Mouse (Mus musculus) CH12.LX (cell line): ENCODE results near the gene Exosc7. TPM values are rescaled to one million over a fixed set of nuclear protein-coding genes. Genes with fewer than 3 reads are reported as not detected.

ENCODE experiments used
- DNase-seq: peaks from one replicate; pipeline ENCODE4 v3.0.0-alpha.2; 2013; ENCODE audit errors: extremely low read depth
- H3K27ac ChIP-seq: 2 replicates; pipeline ENCODE4 v1.5.1; 2012; ENCODE audit warnings: low read depth, mild to moderate bottlenecking, control low read depth, moderate library complexity; ENCODE audit not compliant: insufficient read depth
- H3K27me3 ChIP-seq: replicated peaks from 2 replicates; pipeline ENCODE3; 2012; ENCODE audit warnings: inconsistent platforms
- H3K36me3 ChIP-seq, 2 experiments: replicated peaks in 1 of 2; 2 replicates each; pipeline versions ENCODE3 to v1.6.1; 2012; ENCODE audit warnings: inconsistent platforms in 1 of 2, low read length in 1 of 2, mild to moderate bottlenecking in 1 of 2, mixed read lengths in 1 of 2, moderate library complexity in 1 of 2; ENCODE audit not compliant: control insufficient read depth in 1 of 2, insufficient read depth in 1 of 2
- H3K4me1 ChIP-seq, 2 experiments: 2 replicates each; pipeline ENCODE4 v1.6.1; 2012; ENCODE audit warnings: inconsistent platforms in 1 of 2, moderate library complexity in 1 of 2; ENCODE audit not compliant: insufficient read depth in 2 of 2, control insufficient read depth in 1 of 2
- H3K4me2 ChIP-seq: 2 replicates; pipeline ENCODE4 v1.6.1; 2012; ENCODE audit warnings: low read depth, mild to moderate bottlenecking, control low read depth; ENCODE audit not compliant: poor library complexity, insufficient read depth, severe bottlenecking
- H3K4me3 ChIP-seq, 3 experiments: fragments of 150-350 bp in 1 of 3; sonication (generic) in 1 of 3; replicated peaks in 1 of 3; 2 replicates each; pipeline versions ENCODE3 to v1.5.1; 2011 to 2012; ENCODE audit warnings: low read depth in 2 of 3, low read length in 2 of 3, mild to moderate bottlenecking in 2 of 3, moderate library complexity in 2 of 3, control low read depth in 1 of 3, improper control_type of control experiment in 1 of 3, inconsistent platforms in 1 of 3, mixed read lengths in 1 of 3; ENCODE audit not compliant: poor library complexity in 1 of 3
- H3K79me2 ChIP-seq: replicated peaks from 2 replicates; pipeline ENCODE4 v1.6.1; 2012; ENCODE audit warnings: mild to moderate bottlenecking, moderate library complexity; ENCODE audit not compliant: control insufficient read depth, poor library complexity, insufficient read depth, severe bottlenecking; ENCODE audit errors: extremely low read depth
- H3K9ac ChIP-seq: 2 replicates; pipeline ENCODE4 v1.6.1; 2012; ENCODE audit warnings: low read depth, mild to moderate bottlenecking, control low read depth, moderate library complexity; ENCODE audit not compliant: insufficient read depth
- H3K9me3 ChIP-seq: replicated peaks from 2 replicates; pipeline ENCODE3; 2012; ENCODE audit warnings: low read length, inconsistent platforms, mixed read lengths
- CTCF ChIP-seq, 2 experiments: IDR thresholded peaks in 1 of 2; conservative IDR thresholded peaks in 1 of 2; 2 replicates each; pipeline ENCODE4 v1.5.1; 2011 to 2012; ENCODE audit warnings: low read depth in 2 of 2, low read length in 2 of 2, improper control_type of control experiment in 1 of 2, inconsistent platforms in 1 of 2, mild to moderate bottlenecking in 1 of 2, moderate library complexity in 1 of 2
- ELF1 ChIP-seq: IDR thresholded peaks from 2 replicates; pipeline ENCODE4 v1.6.1; 2014; ENCODE audit warnings: low read depth, mild to moderate bottlenecking, inconsistent platforms, low read length, improper control_type of control experiment
- ETS1 ChIP-seq: conservative IDR thresholded peaks from 2 replicates; pipeline ENCODE4 v1.6.1; 2012; ENCODE audit warnings: low read depth, mild to moderate bottlenecking, inconsistent platforms, low read length, improper control_type of control experiment, moderate library complexity
- HCFC1 ChIP-seq: IDR thresholded peaks from 2 replicates; pipeline ENCODE4 v1.6.1; 2012; ENCODE audit warnings: low read depth, mild to moderate bottlenecking, inconsistent platforms, low read length, improper control_type of control experiment
- IRF4 ChIP-seq: IDR thresholded peaks from 2 replicates; pipeline ENCODE4 v1.6.1; 2014; ENCODE audit warnings: low read depth, mild to moderate bottlenecking, inconsistent platforms, low read length, improper control_type of control experiment
- JUN ChIP-seq: IDR thresholded peaks from 2 replicates; pipeline ENCODE4 v1.6.1; 2011; ENCODE audit warnings: low read depth, mild to moderate bottlenecking, low read length, improper control_type of control experiment, moderate library complexity; ENCODE audit not compliant: insufficient read depth
- MAFK ChIP-seq: IDR thresholded peaks from 2 replicates; pipeline ENCODE4 v1.6.1; 2011; ENCODE audit warnings: low read length, improper control_type of control experiment; ENCODE audit not compliant: insufficient replicate concordance
- MAX ChIP-seq: IDR thresholded peaks from 2 replicates; pipeline ENCODE4 v1.6.1; 2011; ENCODE audit warnings: low read length, improper control_type of control experiment
- MAZ ChIP-seq: IDR thresholded peaks from 2 replicates; pipeline ENCODE4 v1.6.1; 2012; ENCODE audit warnings: low read depth, mild to moderate bottlenecking, inconsistent platforms, low read length, improper control_type of control experiment, moderate library complexity
- MEF2A ChIP-seq: IDR thresholded peaks from 2 replicates; pipeline ENCODE4 v1.6.1; 2014; ENCODE audit warnings: low read depth, mild to moderate bottlenecking, inconsistent platforms, low read length, improper control_type of control experiment, borderline replicate concordance
- MXI1 ChIP-seq: IDR thresholded peaks from 2 replicates; pipeline ENCODE4 v1.6.1; 2011; ENCODE audit warnings: mild to moderate bottlenecking, low read depth, low read length, improper control_type of control experiment
- MYC ChIP-seq: IDR thresholded peaks from 2 replicates; pipeline ENCODE4 v1.6.1; 2011; ENCODE audit warnings: low read depth, mild to moderate bottlenecking, improper control_type of control experiment, low read length
- NRF1 ChIP-seq: IDR thresholded peaks from 2 replicates; pipeline ENCODE4 v1.6.1; 2014; ENCODE audit warnings: low read depth, mild to moderate bottlenecking, inconsistent platforms, low read length, improper control_type of control experiment, moderate library complexity
- POLR2AphosphoS2 ChIP-seq: IDR thresholded peaks from 2 replicates; pipeline ENCODE4 v1.6.1; 2011; ENCODE audit warnings: low read depth, low read length, improper control_type of control experiment
- RAD21 ChIP-seq: IDR thresholded peaks from 2 replicates; pipeline ENCODE4 v1.6.1; 2011; ENCODE audit warnings: low read depth, mild to moderate bottlenecking, low read length, improper control_type of control experiment, moderate library complexity
- SMC3 ChIP-seq: IDR thresholded peaks from 2 replicates; pipeline ENCODE4 v1.6.1; 2011; ENCODE audit warnings: low read depth, low read length, improper control_type of control experiment
- TCF12 ChIP-seq: IDR thresholded peaks from 2 replicates; pipeline ENCODE4 v1.6.1; 2014; ENCODE audit warnings: low read depth, mild to moderate bottlenecking, inconsistent platforms, low read length, improper control_type of control experiment
- USF1 ChIP-seq: IDR thresholded peaks from 2 replicates; pipeline ENCODE4 v1.6.1; 2014; ENCODE audit warnings: low read depth, mild to moderate bottlenecking, inconsistent platforms, low read length, improper control_type of control experiment
- ZKSCAN1 ChIP-seq: IDR thresholded peaks from 2 replicates; pipeline ENCODE4 v1.6.1; 2012; ENCODE audit warnings: low read depth, inconsistent platforms, low read length, improper control_type of control experiment, borderline replicate concordance
- dilution Hi-C: fragments of 300-500 bp; cut with MboI; formaldehyde crosslinking; loops from 2 replicates; pipeline ENCODE4 v1.14.3; 2020; ENCODE audit warnings: low sequenced_read_pairs; ENCODE audit not compliant: extremely low pct_unique_long_range_greater_than_20kb, extremely low pct_ligation_motif_present
- in situ Hi-C: fragments of 300-500 bp; cut with MboI; formaldehyde crosslinking; loops from 3 replicates; pipeline ENCODE4 v1.14.3; 2019; ENCODE audit warnings: low sequenced_read_pairs, low pct_ligation_motif_present, low pct_unique_long_range_greater_than_20kb, mixed read lengths
- polyA plus RNA-seq: library from polyadenylated mRNA; unstranded; fragments of >175 nt; gene quantifications from 2 replicates; pipeline ENCODE4 v1.2.1, GENCODE M21; 2012; ENCODE audit warnings: low read depth; ENCODE audit not compliant: insufficient read length
- total RNA-seq, 2 experiments: library from RNA; depleted of rRNA; stranded (reverse); fragments of 300-350 nt in 1 of 2; fragments of >200 nt in 1 of 2; gene quantifications; 2 replicates each; pipeline ENCODE4 v1.2.3; 2012 to 2014

Exosc7 gene
- total and polyA plus RNA-seq, 3 experiments: 135 to 143 (median 139) TPM

DNA sequence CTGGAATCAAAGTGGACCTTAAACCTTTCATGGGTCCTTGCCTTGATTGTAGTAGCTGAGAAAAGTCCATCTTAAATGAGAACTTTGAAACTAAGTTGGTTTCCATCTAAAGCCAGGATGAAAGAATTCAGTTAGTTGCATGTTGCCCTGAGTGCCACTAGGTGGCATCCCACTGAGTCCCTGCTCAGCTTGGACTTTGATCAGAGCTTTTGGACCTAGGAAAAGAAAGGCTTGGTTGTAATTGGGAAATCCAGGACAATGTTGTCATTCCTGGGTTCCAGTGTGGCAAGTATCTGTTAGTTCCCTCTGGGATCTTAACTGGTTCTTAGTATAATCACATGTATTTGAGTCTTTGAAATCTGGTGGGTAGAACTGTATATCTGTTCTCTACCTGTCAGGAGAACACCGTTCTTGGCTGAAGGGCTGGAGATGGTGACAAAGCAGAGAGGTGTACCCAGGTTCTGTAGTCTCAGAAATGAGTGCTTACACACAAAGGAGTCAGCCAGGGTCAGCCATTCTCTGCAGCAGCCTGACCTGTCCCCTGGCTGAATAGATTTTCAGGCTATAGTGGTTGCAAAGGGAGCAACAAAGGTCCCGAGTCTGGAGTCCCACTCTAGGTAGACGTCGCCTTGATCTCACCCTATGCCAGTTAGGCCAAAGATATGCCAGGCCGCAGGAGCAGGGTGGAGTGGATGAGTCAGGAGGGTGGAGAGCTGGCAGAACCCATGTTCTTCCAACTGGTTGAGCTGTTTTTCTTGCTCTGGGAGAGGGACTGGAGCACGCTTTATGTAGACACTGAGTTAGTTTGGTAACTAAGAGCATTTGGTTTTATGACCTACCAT is 10.8 kb downstream of the Exosc7 start:
- H3K4me3 ChIP-seq: no peak overlapping the region
- H3K4me2 ChIP-seq: no peak overlapping the region
- H3K79me2 ChIP-seq: peaks cover 4% of the 10 kb centered on the region; the same call in 1 of the 2 replicates
- no peaks in the 10 kb centered on the region for H3K4me1 ChIP-seq
- no peaks in the 10 kb centered on the region for H3K27me3 ChIP-seq
- no peak overlapping the region for H3K9ac ChIP-seq
- H3K36me3 ChIP-seq: peaks cover 69 to 95% of the 10 kb centered on the region in 2 experiments
- H3K27ac ChIP-seq: no peak overlapping the region
- dilution Hi-C loops (no loop called here), in situ Hi-C loops (no loop called here)
- peak; percentile 17 for DNase-seq
- no peaks in the 10 kb centered on the region for H3K9me3 ChIP-seq
- peak; percentile 48 for TF ChIP-seq SMC3
- TF ChIP-seq NRF1: no peak
- TF ChIP-seq CTCF (conservative IDR thresholded peaks at IDR 0.05 in 1 of 2, IDR thresholded peaks at IDR 0.05 in 1 of 2; ENCODE audit: low read depth in 2 of 2, low read length in 2 of 2): peak; percentile 69 to 80; a peak in 3 of 4 replicates
- no peak for TF ChIP-seq JUN
- no peak for TF ChIP-seq HCFC1
- TF ChIP-seq MXI1: no peak
- TF ChIP-seq USF1: no peak
- no peak for TF ChIP-seq TCF12
- TF ChIP-seq ZKSCAN1: no peak
- no peak for TF ChIP-seq MAFK
- no peak for TF ChIP-seq MAZ
- TF ChIP-seq MAX: no peak
- TF ChIP-seq POLR2AphosphoS2: no peak
- peak; percentile 11 for TF ChIP-seq RAD21
- no peak for TF ChIP-seq IRF4
- TF ChIP-seq MYC: no peak
- TF ChIP-seq ELF1: no peak

DNA sequence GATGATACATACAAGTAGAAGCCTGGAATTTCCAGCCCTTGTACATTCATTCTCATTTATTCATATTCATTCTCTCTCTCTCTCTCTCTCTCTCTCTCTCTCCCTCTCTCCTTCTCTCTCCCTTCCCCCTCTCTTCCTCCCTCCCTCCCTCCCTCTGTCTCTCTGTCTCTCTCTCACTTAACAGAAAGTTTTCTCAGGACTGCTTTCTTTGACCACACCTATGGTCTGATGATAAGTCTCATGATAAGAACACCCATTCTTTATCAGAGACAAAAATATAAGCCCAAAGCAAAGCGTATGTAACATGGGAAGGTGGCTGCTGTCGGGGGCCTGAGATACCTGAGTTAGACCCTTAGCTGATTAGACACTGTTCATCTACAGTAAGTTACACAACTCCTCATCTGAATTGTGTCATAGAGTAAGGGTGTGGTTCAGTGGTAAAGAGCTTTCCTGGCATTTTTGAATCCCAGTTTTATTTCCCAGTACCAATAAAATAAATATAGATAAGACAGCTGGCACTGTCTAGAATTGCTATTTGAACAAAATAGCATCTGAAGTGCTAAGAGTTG is 11.5 kb downstream of the Exosc7 start:
- TF ChIP-seq MYC (no peak), ETS1 (no peak), MEF2A (no peak)
- Histone ChIP-seq H3K27ac (no peak overlapping the region), H3K4me1 (no peaks in the 10 kb centered on the region), H3K9me3 (no peaks in the 10 kb centered on the region), H3K36me3 (peaks cover 69 to 95% of the 10 kb centered on the region in 2 experiments), H3K79me2 (peaks cover 4% of the 10 kb centered on the region; the same call in 1 of the 2 replicates), H3K27me3 (no peaks in the 10 kb centered on the region), H3K4me3 (no peak overlapping the region), H3K9ac (no peak overlapping the region), H3K4me2 (no peak overlapping the region)
- dilution Hi-C loops: no loop called here
- no peak for DNase-seq
- in situ Hi-C loops: no loop called here
